Mouse (Mus musculus) bone marrow, adult 2 months (tissue): Measurements from ENCODE around the gene Rassf8.

ENCODE experiments used
- CTCF ChIP-seq: fragments of 200-500 bp; IDR thresholded peaks from 2 replicates; pipeline ENCODE4 v1.5.1; 2011; ENCODE audit warnings: low read length, control low read depth; ENCODE audit not compliant: control insufficient read depth, insufficient read depth
- POLR2A ChIP-seq: fragments of 200-500 bp; IDR thresholded peaks from 2 replicates; pipeline ENCODE4 v1.6.1; 2011; ENCODE audit warnings: low read depth, mild to moderate bottlenecking, control low read depth, low read length, borderline replicate concordance; ENCODE audit not compliant: control insufficient read depth

DNA sequence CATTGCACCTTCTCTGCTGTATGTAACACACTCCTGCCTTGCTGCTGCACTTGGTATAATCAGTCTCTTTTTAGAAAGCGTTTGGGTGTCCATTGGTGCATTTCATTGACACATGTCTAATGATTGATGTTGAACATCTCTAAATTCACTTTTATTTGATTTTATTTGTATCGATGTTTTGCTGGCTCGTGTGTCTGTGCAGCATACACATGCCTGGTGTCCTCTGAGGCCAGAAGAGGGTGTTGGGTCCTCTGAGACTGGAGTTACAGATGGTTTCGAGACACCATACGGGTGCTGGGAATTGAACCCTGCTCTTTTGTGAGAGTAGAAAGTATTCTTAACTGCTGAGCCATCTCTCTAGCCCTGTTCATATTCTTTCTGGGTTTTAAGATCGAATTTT is 6.7 kb downstream of the Rassf8 start:
- TF ChIP-seq POLR2A (no peak), CTCF (no peak)
